Mouse (Mus musculus) embryonic facial prominence, embryonic 14.5 days (tissue): ENCODE measurements around the gene Samd4b. TPM values are rescaled to one million over a fixed set of nuclear protein-coding genes. Genes with fewer than 3 reads are reported as not detected.
"Not testable (repeated sequence)": the region's sequence is repeated elsewhere in the genome, so short reads cannot be mapped to it uniquely, and the experiment has no call there.

ENCODE experiments used
- ATAC-seq: fragments of 200-750 bp; cut with Nextera tagmentation; 2 replicates; pipeline ENCODE4 v1.8.0; 2017; ENCODE audit warnings: low read depth, moderate number of reproducible peaks, moderate TSS enrichment
- DNase-seq: peaks from one replicate; pipeline ENCODE4 v3.0.0-alpha.2; 2015; ENCODE audit warnings: low spot score
- H3K27ac ChIP-seq: fragments of 300-500 bp; sonication (generic); replicated peaks from 2 replicates; pipeline ENCODE4 v1.5.1; 2014; ENCODE audit warnings: low read depth, mild to moderate bottlenecking, low read length, moderate library complexity
- H3K27me3 ChIP-seq: fragments of 300-500 bp; sonication (generic); replicated peaks from 2 replicates; pipeline ENCODE4 v1.6.1; 2014; ENCODE audit warnings: low read length; ENCODE audit not compliant: control insufficient read depth, insufficient read depth
- H3K36me3 ChIP-seq: fragments of 300-500 bp; sonication (generic); 2 replicates; pipeline ENCODE4 v1.6.1; 2014; ENCODE audit warnings: low read length, mixed read lengths; ENCODE audit not compliant: control insufficient read depth, insufficient read depth
- H3K4me1 ChIP-seq: fragments of 300-500 bp; sonication (generic); 2 replicates; pipeline ENCODE4 v1.6.1; 2014; ENCODE audit warnings: antibody characterized with exemption, low read length; ENCODE audit not compliant: control insufficient read depth, insufficient read depth
- H3K4me2 ChIP-seq: fragments of 300-500 bp; sonication (generic); 2 replicates; pipeline ENCODE4 v1.6.1; 2014; ENCODE audit warnings: low read depth, mild to moderate bottlenecking, low read length, moderate library complexity, mixed read lengths
- H3K4me3 ChIP-seq: fragments of 300-500 bp; sonication (generic); 2 replicates; pipeline ENCODE4 v1.5.1; 2014; ENCODE audit warnings: low read depth, mild to moderate bottlenecking, low read length
- H3K9ac ChIP-seq: fragments of 300-500 bp; sonication (generic); 2 replicates; pipeline ENCODE4 v1.6.1; 2014; ENCODE audit warnings: low read depth, mild to moderate bottlenecking, low read length, moderate library complexity, mixed read lengths
- H3K9me3 ChIP-seq: fragments of 300-500 bp; sonication (generic); 2 replicates; pipeline ENCODE4 v1.6.1; 2016; ENCODE audit warnings: low read length; ENCODE audit not compliant: control insufficient read depth
- WGBS: fragments of 180-500 bp; shearing (Covaris S2); extraction: QIAGEN DNeasy Blood & Tissue Kit; methylation state at CpG from one replicate; pipeline ENCODE4 v1.1.7; 2014; 5-methylcytosine and 5-hydroxymethylcytosine counted together
- polyA plus RNA-seq: library from polyadenylated mRNA; unstranded; fragments of >200 nt; fragmentation: Nextera tagmentation; extraction: Ambion mirVana; gene quantifications from 2 replicates; pipeline ENCODE4 v1.2.1, GENCODE M21; 2014

Samd4b gene
- polyA plus RNA-seq, 1 experiment from 2014 or later: 33.8 TPM

GRCm38 (mm10) chr7:28532005-28532404, 65.9 kb downstream of the Samd4b start:
- Histone ChIP-seq H3K36me3 (no peaks in the 10 kb centered on the region), H3K4me2 (no peak overlapping the region), H3K27ac (no peak overlapping the region), H3K9me3 (no peaks in the 10 kb centered on the region), H3K4me1 (no peaks in the 10 kb centered on the region), H3K27me3 (no peaks in the 10 kb centered on the region), H3K9ac (no peak overlapping the region), H3K4me3 (no peak overlapping the region)
- DNase-seq (no peak), ATAC-seq (no peak)
- WGBS: 48% methylated on average over 8 of the region's 8 CpGs

- Histone ChIP-seq H3K9me3 (no peaks in the 10 kb centered on the region), H3K27ac (no peak overlapping the region), H3K4me2 (no peak overlapping the region), H3K4me3 (no peak overlapping the region), H3K27me3 (no peaks in the 10 kb centered on the region), H3K36me3 (no peaks in the 10 kb centered on the region), H3K9ac (no peak overlapping the region), H3K4me1 (no peaks in the 10 kb centered on the region)
- DNase-seq (peak; percentile 65), ATAC-seq (peak; percentile 70)
- 9% methylated on average over 19 of the region's 19 CpGs for WGBS
These were observed 69.8 kb downstream of the Samd4b start for GRCm38 (mm10) chr7:28527922-28528719.

GRCm38 (mm10) chr7:28522536-28522935, 75.4 kb downstream of the Samd4b start, which contains the start of gene Ifnl3:
Gene Ifnl3 (plus strand): TSS chr7:28522836.
- not testable (repeated sequence) for H3K4me3 ChIP-seq, H3K27ac ChIP-seq, H3K4me2 ChIP-seq, ATAC-seq, H3K9me3 ChIP-seq, H3K4me1 ChIP-seq, DNase-seq, H3K9ac ChIP-seq, H3K36me3 ChIP-seq, H3K27me3 ChIP-seq
- 72% methylated on average over 5 of the region's 6 CpGs for WGBS

GRCm38 (mm10) chr7:28511441-28511840, 86.5 kb downstream of the Samd4b start:
- Histone ChIP-seq H3K27me3 (no peaks in the 10 kb centered on the region), H3K4me1 (no peaks in the 10 kb centered on the region), H3K4me2 (no peak overlapping the region), H3K27ac (no peak overlapping the region), H3K9me3 (no peaks in the 10 kb centered on the region), H3K9ac (no peak overlapping the region), H3K36me3 (no peaks in the 10 kb centered on the region), H3K4me3 (no peak overlapping the region)
- WGBS: 66% methylated on average over 8 of the region's 8 CpGs
- DNase-seq (no peak), ATAC-seq (no peak)

GRCm38 (mm10) chr7:28510405-28510974, 87.5 kb downstream of the Samd4b start, which contains the start of gene Ifnl2:
Gene Ifnl2 (minus strand): TSS chr7:28510455.
- not testable (repeated sequence) for H3K36me3 ChIP-seq, H3K4me1 ChIP-seq, H3K9me3 ChIP-seq, H3K27ac ChIP-seq, ATAC-seq, H3K4me3 ChIP-seq, H3K9ac ChIP-seq, H3K4me2 ChIP-seq, H3K27me3 ChIP-seq, DNase-seq
- WGBS: 58% methylated on average over 7 of the region's 8 CpGs

- not testable (repeated sequence) for H3K4me1 ChIP-seq, H3K9me3 ChIP-seq, H3K4me2 ChIP-seq, H3K27me3 ChIP-seq, ATAC-seq, H3K4me3 ChIP-seq, H3K9ac ChIP-seq, DNase-seq, H3K27ac ChIP-seq, H3K36me3 ChIP-seq
- 58% methylated on average over 2 of the region's 2 CpGs for WGBS
These were observed 88.8 kb downstream of the Samd4b start for GRCm38 (mm10) chr7:28509121-28509520.

GRCm38 (mm10) chr7:28505585-28505984, 92.4 kb downstream of the Samd4b start:
- Histone ChIP-seq H3K27ac (no peak overlapping the region), H3K4me2 (no peak overlapping the region), H3K9me3 (peaks cover 4% of the 10 kb centered on the region; the same call in 1 of the 2 replicates), H3K9ac (no peak overlapping the region), H3K36me3 (no peaks in the 10 kb centered on the region), H3K4me1 (no peaks in the 10 kb centered on the region), H3K27me3 (no peaks in the 10 kb centered on the region), H3K4me3 (no peak overlapping the region)
- WGBS: 5% methylated on average over 5 of the region's 5 CpGs
- DNase-seq: peak; percentile 47
- ATAC-seq: no peak

- no peak for DNase-seq
- Histone ChIP-seq H3K4me2 (no peak overlapping the region), H3K9me3 (no peaks in the 10 kb centered on the region), H3K4me1 (no peaks in the 10 kb centered on the region), H3K9ac (no peak overlapping the region), H3K27ac (no peak overlapping the region), H3K36me3 (no peaks in the 10 kb centered on the region), H3K4me3 (no peak overlapping the region), H3K27me3 (no peaks in the 10 kb centered on the region)
- WGBS: 83% methylated on average over 11 of the region's 11 CpGs
- ATAC-seq: no peak
These were observed 102.5 kb downstream of the Samd4b start for GRCm38 (mm10) chr7:28495426-28495825.
